Mouse (Mus musculus): ENCODE measurements at regions not wholly inside any gene's neighbourhood (a gene's known extent, or its start where the extent isn't known, plus 50 kb on each side); places are given as distances from the start of the nearest gene placed in this dataset.

- DNase-seq (ENCODE audit: low spot score): no peak
Measured at GRCm38 (mm10) chr4:89396020-89396419, 85.2 kb upstream of the Cdkn2b start.

- DNase-seq (ENCODE audit: low spot score): no peak
Measured at GRCm38 (mm10) chr4:89395336-89395735, 84.5 kb upstream of the Cdkn2b start.

- DNase-seq (ENCODE audit: low spot score): no peak
Measured at GRCm38 (mm10) chr4:89393251-89393711, 82.4 kb upstream of the Cdkn2b start.

GRCm38 (mm10) chr4:89392791-89393190 is 82.0 kb upstream of the Cdkn2b start:
- no peak for DNase-seq (ENCODE audit: low spot score)

GRCm38 (mm10) chr4:89391463-89392308 is 80.8 kb upstream of the Cdkn2b start:
- DNase-seq (ENCODE audit: low spot score): no peak

GRCm38 (mm10) chr4:89383548-89383947 is 72.7 kb upstream of the Cdkn2b start:
- no peak for DNase-seq (ENCODE audit: low spot score)

GRCm38 (mm10) chr4:89382434-89382976 is 71.7 kb upstream of the Cdkn2b start:
- no peak for DNase-seq (ENCODE audit: low spot score)

- no peak for DNase-seq (ENCODE audit: low spot score)
Measured at GRCm38 (mm10) chr4:89381763-89382162, 70.9 kb upstream of the Cdkn2b start.

- no peak for DNase-seq (ENCODE audit: low spot score)
Measured at GRCm38 (mm10) chr4:89381077-89381476, 70.2 kb upstream of the Cdkn2b start.

- no peak for DNase-seq (ENCODE audit: low spot score)
Measured at GRCm38 (mm10) chr4:89380330-89380945, 69.6 kb upstream of the Cdkn2b start.

GRCm38 (mm10) chr4:89379622-89380329 is 68.9 kb upstream of the Cdkn2b start:
- DNase-seq (ENCODE audit: low spot score): no peak

GRCm38 (mm10) chr4:89372631-89373030 is 61.8 kb upstream of the Cdkn2b start:
- DNase-seq (ENCODE audit: low spot score): no peak

- no peak for DNase-seq (ENCODE audit: low spot score)
Measured at GRCm38 (mm10) chr4:89368850-89369524, 58.1 kb upstream of the Cdkn2b start.

GRCm38 (mm10) chr4:89366581-89367141 is 55.8 kb upstream of the Cdkn2b start:
- no peak for DNase-seq (ENCODE audit: low spot score)

GRCm38 (mm10) chr4:89365875-89366274 is 55.0 kb upstream of the Cdkn2b start:
- no peak for DNase-seq (ENCODE audit: low spot score)

GRCm38 (mm10) chr4:89363150-89363683 is 52.4 kb upstream of the Cdkn2b start:
- no peak for DNase-seq (ENCODE audit: low spot score)

GRCm38 (mm10) chr4:89362650-89363049 is 51.8 kb upstream of the Cdkn2b start:
- DNase-seq (ENCODE audit: low spot score): no peak

GRCm38 (mm10) chr4:89361316-89361715 is 50.5 kb upstream of the Cdkn2b start:
- DNase-seq (ENCODE audit: low spot score): no peak
